ENCODE assay signal across 8 mouse cellular contexts in genomic region chr3:130061281-130061680, GRCm38 (mm10). TPM values are rescaled to one million over a fixed set of nuclear protein-coding genes. Genes with fewer than 3 reads are reported as not detected.
DNase-seq lines count a peak whose midpoint lies in the region; ATAC-seq and TF ChIP-seq lines count a peak whose summit lies in the region.

Gene Sec24b, minus strand, starts transcription at chr3:130061553.

- intact Hi-C loops in gastrocnemius, adult 2 months (cut with DNase I), result loop anchor here (5.0 kb wide), 1 partner anchor 229 kb away; the partner anchor contains the start of gene Gar1
- intact Hi-C loops in left cerebral cortex, postnatal 10 days (cut with DNase I), result loop anchor here (5.0 kb wide), 1 partner anchor 144 kb away; no protein-coding TSS in a partner anchor

- H3K4me2 ChIP-seq in hindbrain, embryonic 15.5 days, result peak within 1 kb of the TSS; percentile 81
- peak within 1 kb of the TSS; percentile 76 for H3K4me2 ChIP-seq in stomach, embryonic 15.5 days

- no peak for TF ChIP-seq CTCF in gastrocnemius, adult 2 months (IDR thresholded peaks at IDR 0.05)

- WGBS in hindbrain, embryonic 15.5 days, result 9% methylated on average over 12 of the region's 12 CpGs
- 8% methylated on average over 12 of the region's 12 CpGs for WGBS in stomach, embryonic 15.5 days

- H3K9me3 ChIP-seq in hindbrain, embryonic 15.5 days, result no peaks in the 10 kb centered on the region
- H3K9me3 ChIP-seq in stomach, embryonic 15.5 days, result no peaks in the 10 kb centered on the region

- H3K4me1 ChIP-seq in hindbrain, embryonic 15.5 days (replicated peaks), result peaks cover 38% of the 10 kb centered on the region
- peaks cover 17% of the 10 kb centered on the region; the same call in 1 of the 2 replicates for H3K4me1 ChIP-seq in stomach, embryonic 15.5 days

- H3K36me3 ChIP-seq in hindbrain, embryonic 15.5 days, result no peaks in the 10 kb centered on the region
- no peaks in the 10 kb centered on the region for H3K36me3 ChIP-seq in stomach, embryonic 15.5 days

- peak within 1 kb of the TSS; percentile 89 for H3K27ac ChIP-seq in gastrocnemius, adult 2 months
- H3K27ac ChIP-seq in hindbrain, embryonic 15.5 days (replicated peaks), result peak within 1 kb of the TSS; percentile 95
- H3K27ac ChIP-seq in stomach, embryonic 15.5 days, result peak within 1 kb of the TSS; percentile 98

- peak; percentile 23 for DNase-seq in right cerebral cortex, adult 18-20 months
- DNase-seq in right cerebral cortex, postnatal 36 days (ENCODE audit: low spot score in 2 of 2), result no peak
- DNase-seq in cerebellum, adult 8-10 months, result peak; percentile 45
- no peak for DNase-seq in gastrocnemius, adult 2 months
- peak in 1 of 2 experiments; percentile 51 for DNase-seq in left cerebral cortex, postnatal 10 days (ENCODE audit: extremely low spot score in 1 of 2, low spot score in 2 of 2)

- H3K27me3 ChIP-seq in hindbrain, embryonic 15.5 days, result no peaks in the 10 kb centered on the region
- H3K27me3 ChIP-seq in stomach, embryonic 15.5 days (replicated peaks), result no peaks in the 10 kb centered on the region

- 0 out of 2 replicates have a peak, but pooled peaks have one; percentile 0 for ATAC-seq in hindbrain, embryonic 15.5 days (ENCODE audit: low FRiP score, low read depth)
- ATAC-seq in megakaryocyte progenitor cell, adult 5-6 weeks (replicated peaks; ENCODE audit: poor library complexity), result no peak
- ATAC-seq in stomach, embryonic 15.5 days (ENCODE audit: insufficient read depth, low FRiP score, low read depth), result no peak

- peak within 1 kb of the TSS; percentile 80 for H3K4me3 ChIP-seq in gastrocnemius, adult 2 months
- peak within 1 kb of the TSS; percentile 89 for H3K4me3 ChIP-seq in hindbrain, embryonic 15.5 days
- peak within 1 kb of the TSS; percentile 95 for H3K4me3 ChIP-seq in stomach, embryonic 15.5 days (replicated peaks)

- H3K9ac ChIP-seq in hindbrain, embryonic 15.5 days, result peak within 1 kb of the TSS; percentile 89
- peak within 1 kb of the TSS; percentile 93 for H3K9ac ChIP-seq in stomach, embryonic 15.5 days

RNA-seq across cellular contexts. Expression of gene Sec24b, which starts in this region (rescaled TPM):
- 10 to 100 TPM; 24.9 to 28.8 TPM for total RNA-seq in gastrocnemius, adult 2 months (2021)
- 29.4 and 33.3 TPM in 2 replicates for polyA plus RNA-seq in hindbrain, embryonic 15.5 days (2015; fragmentation: Nextera tagmentation; extraction: Ambion mirVana)
- 10 to 100 TPM; 54.3 to 60.6 TPM for total RNA-seq in left cerebral cortex, postnatal 10 days (2021)
- 37.6 and 39.7 TPM in 2 replicates for total RNA-seq in megakaryocyte progenitor cell, adult 5-6 weeks (2015)
- 24.8 and 29.1 TPM in 2 replicates for total RNA-seq in megakaryocyte progenitor cell, adult 5-6 weeks (2017)
- polyA plus RNA-seq in stomach, embryonic 15.5 days (2015; fragmentation: Nextera tagmentation; extraction: Ambion mirVana), result 24.9 and 27.9 TPM in 2 replicates

Comparison
In these comparisons a context has a peak if more than half of its experiments do, and no peak if none do; other contexts are left out.
1. DNase-seq: peak in right cerebral cortex, adult 18-20 months (single experiment) and cerebellum, adult 8-10 months (single experiment); none in right cerebral cortex, postnatal 36 days (0 of 2) and gastrocnemius, adult 2 months (single experiment).
2. Peak in every context shown above with its lines, with median percentiles within 50 percentile points of each other: H3K27ac ChIP-seq and H3K4me3 ChIP-seq.